ENCODE assay signal across 8 mouse cellular contexts in genomic region chrX:163827461-163827860, GRCm38 (mm10).
DNase-seq lines count a peak whose midpoint lies in the region; ATAC-seq and TF ChIP-seq lines count a peak whose summit lies in the region.

No protein-coding gene starts in this region.

- TF ChIP-seq CTCF in kidney, adult 2 months (conservative IDR thresholded peaks at IDR 0.05; ENCODE audit: insufficient read depth, insufficient read length, low read depth, low read length), result no peak

- no peaks in the 10 kb centered on the region for H3K27me3 ChIP-seq in kidney, adult 2 months (replicated peaks; ENCODE audit: control insufficient read depth, insufficient read depth, low read length)
- H3K27me3 ChIP-seq in kidney, embryonic 14.5 days (ENCODE audit: control insufficient read depth, insufficient read depth, low read length), result no peaks in the 10 kb centered on the region
- no peaks in the 10 kb centered on the region; the same call in 1 of the 2 replicates for H3K27me3 ChIP-seq in midbrain, embryonic 16.5 days (ENCODE audit: control insufficient read depth, insufficient read depth, low read depth, low read length)

- no peak overlapping the region for H3K4me3 ChIP-seq in kidney, adult 2 months (ENCODE audit: insufficient read depth, low read depth, low read length)
- no peak overlapping the region for H3K4me3 ChIP-seq in kidney, embryonic 14.5 days (ENCODE audit: low read length)
- no peak overlapping the region for H3K4me3 ChIP-seq in midbrain, embryonic 16.5 days (ENCODE audit: low read depth, low read length)

- no peak overlapping the region for H3K9ac ChIP-seq in kidney, embryonic 14.5 days (ENCODE audit: low read depth, low read length)
- H3K9ac ChIP-seq in midbrain, embryonic 16.5 days (ENCODE audit: low read depth, low read length), result no peak overlapping the region

- H3K27ac ChIP-seq in kidney, adult 2 months (ENCODE audit: insufficient read depth, low read depth, low read length), result no peak overlapping the region
- no peak overlapping the region for H3K27ac ChIP-seq in kidney, embryonic 14.5 days (ENCODE audit: low read depth, low read length)
- no peak overlapping the region for H3K27ac ChIP-seq in midbrain, embryonic 16.5 days (ENCODE audit: low read length)

- peak; percentile 3 for DNase-seq in kidney, adult 2 months
- peak; percentile 65 for DNase-seq in 416B (ENCODE audit: low read depth)
- peak; percentile 6 for DNase-seq in lung, postnatal 14 days
- DNase-seq in right cerebral cortex, postnatal 4 days, result no peak
- DNase-seq in ovary, postnatal 36 days (ENCODE audit: low spot score), result no peak

- no peaks in the 10 kb centered on the region for H3K9me3 ChIP-seq in kidney, embryonic 14.5 days (ENCODE audit: control insufficient read depth, low read length)
- H3K9me3 ChIP-seq in midbrain, embryonic 16.5 days (replicated peaks; ENCODE audit: control insufficient read depth, low read length, poor library complexity, severe bottlenecking), result no peaks in the 10 kb centered on the region

- no peak for TF ChIP-seq POLR2A in kidney, adult 2 months (IDR thresholded peaks at IDR 0.05; ENCODE audit: low read depth, low read length)

- H3K4me1 ChIP-seq in kidney, adult 2 months (ENCODE audit: control insufficient read depth, insufficient read depth, low read length), result no peaks in the 10 kb centered on the region
- no peaks in the 10 kb centered on the region for H3K4me1 ChIP-seq in kidney, embryonic 14.5 days (ENCODE audit: control insufficient read depth, insufficient read depth, low read length)
- no peaks in the 10 kb centered on the region for H3K4me1 ChIP-seq in midbrain, embryonic 16.5 days (ENCODE audit: control insufficient read depth, insufficient read depth, low read length)

- H3K4me2 ChIP-seq in kidney, embryonic 14.5 days (replicated peaks; ENCODE audit: low read depth, low read length), result no peak overlapping the region
- no peak overlapping the region for H3K4me2 ChIP-seq in midbrain, embryonic 16.5 days (ENCODE audit: low read length)

- no peaks in the 10 kb centered on the region for H3K36me3 ChIP-seq in kidney, adult 2 months (ENCODE audit: control insufficient read depth, insufficient read depth, low read length)
- no peaks in the 10 kb centered on the region for H3K36me3 ChIP-seq in kidney, embryonic 14.5 days (ENCODE audit: control insufficient read depth, insufficient read depth, low read length)
- no peaks in the 10 kb centered on the region for H3K36me3 ChIP-seq in midbrain, embryonic 16.5 days (ENCODE audit: control insufficient read depth, insufficient read depth, low read length)

- 46% methylated on average over 3 of the region's 3 CpGs for WGBS in kidney, adult 2 months
- 66% methylated on average over 3 of the region's 3 CpGs for whole genome bisulfite sequencing in kidney, embryonic 14.5 days
- WGBS in midbrain, embryonic 16.5 days, result 62% methylated on average over 3 of the region's 3 CpGs

- ATAC-seq in kidney, embryonic 14.5 days (ENCODE audit: low FRiP score, low TSS enrichment), result no peak
- ATAC-seq in CD4-positive, CD25-positive, alpha-beta regulatory T cell, adult 4 months, result peak; percentile 37
- no peak for ATAC-seq in midbrain, embryonic 16.5 days

Comparison
In these comparisons a context has a peak if more than half of its experiments do, and no peak if none do; other contexts are left out.
1. DNase-seq: peak in kidney, adult 2 months (single experiment), 416B (single experiment) and lung, postnatal 14 days (single experiment); none in right cerebral cortex, postnatal 4 days (single experiment) and ovary, postnatal 36 days (single experiment).